Mouse (Mus musculus) ES-E14 (cell line): ENCODE measurements at regions not wholly inside any gene's neighbourhood (a gene's known extent, or its start where the extent isn't known, plus 50 kb on each side); places are given as distances from the start of the nearest gene placed in this dataset.

Experiments
- DNase-seq: peaks from one replicate; pipeline ENCODE4 v3.0.0-alpha.2; 2013; ENCODE audit warnings: low read depth, low spot score
- H3K27ac ChIP-seq: 2 replicates; pipeline ENCODE4 v1.5.1; 2012; ENCODE audit warnings: low read depth, mild to moderate bottlenecking, low read length, moderate library complexity, mixed read lengths; ENCODE audit not compliant: poor library complexity, insufficient read depth, severe bottlenecking
- H3K36me3 ChIP-seq: 2 replicates; pipeline ENCODE4 v1.6.1; 2012; ENCODE audit warnings: mild to moderate bottlenecking, low read length, moderate library complexity, mixed read lengths; ENCODE audit not compliant: control insufficient read depth, poor library complexity, insufficient read depth, severe bottlenecking
- H3K4me1 ChIP-seq, 2 experiments: fragments of 150-350 bp in 1 of 2; sonication (generic) in 1 of 2; 2 replicates each; pipeline ENCODE4 v1.6.1; 2012; ENCODE audit warnings: low read length in 2 of 2, mild to moderate bottlenecking in 1 of 2, mixed read lengths in 1 of 2; ENCODE audit not compliant: control insufficient read depth in 2 of 2, insufficient read depth in 2 of 2, poor library complexity in 1 of 2
- H3K4me3 ChIP-seq, 2 experiments: fragments of 150-350 bp in 1 of 2; sonication (generic) in 1 of 2; 2 replicates each; pipeline ENCODE4 v1.5.1; 2012; ENCODE audit warnings: low read length in 2 of 2, low read depth in 1 of 2, mild to moderate bottlenecking in 1 of 2, mixed read lengths in 1 of 2; ENCODE audit not compliant: insufficient read depth in 1 of 2, poor library complexity in 1 of 2, severe bottlenecking in 1 of 2
- H3K9ac ChIP-seq: 2 replicates; pipeline ENCODE4 v1.6.1; 2012; ENCODE audit warnings: low read depth, mild to moderate bottlenecking, low read length, mixed read lengths; ENCODE audit not compliant: poor library complexity, insufficient read depth, severe bottlenecking
- H3K9me3 ChIP-seq: fragments of 150-350 bp; sonication (generic); 2 replicates; pipeline ENCODE4 v1.6.1; 2012; ENCODE audit warnings: low read depth, mild to moderate bottlenecking, low read length; ENCODE audit not compliant: control insufficient read depth, insufficient read depth
- CHD2 ChIP-seq: IDR thresholded peaks from 2 replicates; pipeline ENCODE4 v1.6.1; 2014; ENCODE audit warnings: mild to moderate bottlenecking, low read depth, low read length, inconsistent platforms
- HCFC1 ChIP-seq: IDR thresholded peaks from 2 replicates; pipeline ENCODE4 v1.6.1; 2012; ENCODE audit warnings: low read length, inconsistent platforms, borderline replicate concordance; ENCODE audit not compliant: insufficient read depth
- MAFK ChIP-seq: IDR thresholded peaks from 2 replicates; pipeline ENCODE4 v1.6.1; 2014; ENCODE audit warnings: mild to moderate bottlenecking, low read depth, low read length, inconsistent platforms; ENCODE audit not compliant: insufficient read depth
- ZC3H11A ChIP-seq: IDR thresholded peaks from 2 replicates; pipeline ENCODE4 v1.6.1; 2012; ENCODE audit warnings: low read depth, mild to moderate bottlenecking, inconsistent platforms, low read length, borderline replicate concordance
- ZNF384 ChIP-seq: IDR thresholded peaks from 2 replicates; pipeline ENCODE4 v1.6.1; 2012; ENCODE audit warnings: low read depth, low read length, inconsistent platforms
- in situ Hi-C, 2 experiments: fragments of 600-800 bp; cut with MboI; formaldehyde crosslinking; loops; one replicate each; pipeline ENCODE4 v1.15.1; 2025; ENCODE audit warnings: low sequenced_read_pairs in 2 of 2, inconsistent platforms in 1 of 2; ENCODE audit not compliant: unreplicated experiment in 2 of 2

DNA sequence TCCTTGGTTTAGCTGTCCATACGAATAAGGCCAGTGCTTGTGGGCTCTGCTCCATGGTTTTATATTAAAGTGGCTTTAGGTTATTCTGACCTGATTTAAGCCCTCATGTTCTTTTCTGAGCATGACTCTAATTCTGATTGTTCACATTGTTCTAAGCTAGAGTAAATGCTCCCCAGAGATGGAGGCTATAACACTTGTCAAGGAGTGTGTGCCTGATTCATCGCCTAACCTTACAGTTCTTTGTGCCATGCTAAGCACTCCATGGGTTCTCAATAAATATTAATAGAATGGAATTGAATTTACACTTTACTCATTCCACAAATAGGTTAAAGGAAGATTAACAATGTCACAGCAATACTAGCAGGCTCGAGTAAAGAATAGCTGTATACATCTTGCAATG, 417.6 kb upstream of the Pfkp start:
- in situ Hi-C loops = no loop called here
- no peaks in the 10 kb centered on the region for H3K9me3 ChIP-seq
- H3K4me3 ChIP-seq = no peak overlapping the region
- H3K4me1 ChIP-seq = no peaks in the 10 kb centered on the region
- no peaks in the 10 kb centered on the region for H3K36me3 ChIP-seq
- H3K9ac ChIP-seq = no peak overlapping the region
- no peak for TF ChIP-seq ZNF384
- TF ChIP-seq MAFK = no peak
- no peak for TF ChIP-seq CHD2
- TF ChIP-seq HCFC1 = no peak
- no peak for TF ChIP-seq ZC3H11A
- no peak overlapping the region for H3K27ac ChIP-seq
- DNase-seq = no peak

DNA sequence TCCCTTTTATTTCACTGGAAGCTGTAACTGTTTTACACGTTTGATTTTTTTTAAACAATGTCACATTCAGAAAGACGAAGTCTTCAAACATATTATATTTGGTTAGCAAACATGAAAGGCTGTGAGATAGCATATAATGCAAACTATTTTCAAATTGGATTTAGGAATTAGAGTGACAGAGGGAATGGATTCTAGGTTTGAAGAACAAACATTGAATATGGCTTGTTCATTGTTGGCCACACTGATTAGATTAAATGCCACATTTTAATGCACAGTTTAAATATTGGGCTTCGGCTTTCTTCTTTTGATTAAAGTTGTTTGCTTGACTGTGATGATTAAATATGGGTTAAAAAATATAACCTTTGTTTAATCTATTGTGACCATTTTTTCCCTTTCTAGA, 415.1 kb upstream of the Pfkp start:
- in situ Hi-C loops = no loop called here
- Histone ChIP-seq H3K9ac (no peak overlapping the region), H3K9me3 (no peaks in the 10 kb centered on the region), H3K27ac (no peak overlapping the region), H3K36me3 (no peaks in the 10 kb centered on the region), H3K4me3 (no peak overlapping the region), H3K4me1 (no peaks in the 10 kb centered on the region)
- TF ChIP-seq HCFC1 (no peak), MAFK (no peak), CHD2 (no peak), ZNF384 (no peak), ZC3H11A (no peak)
- no peak for DNase-seq

DNA sequence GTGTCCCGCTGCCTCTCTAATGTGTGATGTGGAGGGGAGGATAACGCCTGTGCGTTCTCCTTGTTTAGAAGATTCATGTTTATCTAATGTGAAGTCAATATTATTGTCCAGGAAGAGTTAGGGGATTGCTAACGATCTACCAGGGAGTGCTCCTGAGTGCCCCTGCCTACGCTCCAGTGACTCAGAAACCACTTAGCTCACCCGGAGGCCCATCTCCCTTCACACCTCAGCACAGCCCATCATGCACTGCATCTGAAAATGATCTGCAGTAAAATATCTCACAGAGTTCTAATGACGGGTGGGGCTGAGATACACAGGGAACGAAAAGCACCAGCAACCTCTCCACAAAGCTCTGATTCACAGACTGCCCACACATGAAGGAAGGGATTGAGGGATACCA, 409.0 kb upstream of the Pfkp start:
- no peak for TF ChIP-seq ZNF384
- no peak for TF ChIP-seq CHD2
- TF ChIP-seq ZC3H11A = no peak
- TF ChIP-seq HCFC1 = no peak
- no peak for TF ChIP-seq MAFK
- no peak for DNase-seq
- in situ Hi-C loops = no loop called here

More for the DNA sequence above, 409.0 kb upstream of the Pfkp start:
- H3K27ac ChIP-seq = no peak overlapping the region
- H3K36me3 ChIP-seq = no peaks in the 10 kb centered on the region
- no peaks in the 10 kb centered on the region for H3K4me1 ChIP-seq
- no peaks in the 10 kb centered on the region for H3K9me3 ChIP-seq
- no peak overlapping the region for H3K9ac ChIP-seq
- no peak overlapping the region for H3K4me3 ChIP-seq
